Mouse (Mus musculus): ENCODE measurements around the gene Ppfibp2.
A peak's percentile ranks its signal among the peaks of the same experiment; 100 is the strongest.

Gene Ppfibp2

GRCm38 (mm10) chr7:107702461-107703380, 107.7 kb downstream of the Ppfibp2 start:
- DNase-seq (ENCODE audit: low read depth): peak; percentile 3

- peak; percentile 1 for DNase-seq (ENCODE audit: low read depth)
Observed at GRCm38 (mm10) chr7:107705941-107706340, 110.9 kb downstream of the Ppfibp2 start.

GRCm38 (mm10) chr7:107707650-107708049, 112.6 kb downstream of the Ppfibp2 start:
- DNase-seq (ENCODE audit: low read depth): no peak

- DNase-seq (ENCODE audit: low read depth): peak; percentile 3
Observed at GRCm38 (mm10) chr7:107708491-107709112, 113.6 kb downstream of the Ppfibp2 start.

- DNase-seq (ENCODE audit: low read depth): no peak
Observed at GRCm38 (mm10) chr7:107712743-107713142, 117.7 kb downstream of the Ppfibp2 start.

GRCm38 (mm10) chr7:107714067-107714466, 119.1 kb downstream of the Ppfibp2 start:
- DNase-seq (ENCODE audit: low read depth): no peak

GRCm38 (mm10) chr7:107720771-107721170, 125.8 kb downstream of the Ppfibp2 start:
- DNase-seq (ENCODE audit: low read depth): no peak

GRCm38 (mm10) chr7:107722536-107722935, 127.5 kb downstream of the Ppfibp2 start:
- no peak for DNase-seq (ENCODE audit: low read depth)

GRCm38 (mm10) chr7:107727538-107727937, 132.5 kb downstream of the Ppfibp2 start:
- DNase-seq (ENCODE audit: low read depth): no peak

- DNase-seq (ENCODE audit: low read depth): no peak
Observed at GRCm38 (mm10) chr7:107730587-107730986, 135.6 kb downstream of the Ppfibp2 start.

GRCm38 (mm10) chr7:107733162-107733561, 138.2 kb downstream of the Ppfibp2 start:
- no peak for DNase-seq (ENCODE audit: low read depth)

- DNase-seq (ENCODE audit: low read depth): no peak
Observed at GRCm38 (mm10) chr7:107738726-107739125, 143.7 kb downstream of the Ppfibp2 start.

- DNase-seq (ENCODE audit: low read depth): no peak
Observed at GRCm38 (mm10) chr7:107742963-107743465, 148.0 kb downstream of the Ppfibp2 start.

GRCm38 (mm10) chr7:107744454-107744853, 149.4 kb downstream of the Ppfibp2 start:
- DNase-seq (ENCODE audit: low read depth): no peak

GRCm38 (mm10) chr7:107745111-107745510, 150.1 kb downstream of the Ppfibp2 start:
- DNase-seq (ENCODE audit: low read depth): no peak

GRCm38 (mm10) chr7:107746036-107746435, 151.0 kb downstream of the Ppfibp2 start:
- DNase-seq (ENCODE audit: low read depth): no peak

GRCm38 (mm10) chr7:107747476-107747875, 152.5 kb downstream of the Ppfibp2 start:
- DNase-seq (ENCODE audit: low read depth): no peak

- peak; percentile 14 for DNase-seq (ENCODE audit: low read depth)
Observed at GRCm38 (mm10) chr7:107747954-107748353, 152.9 kb downstream of the Ppfibp2 start.

GRCm38 (mm10) chr7:107749270-107749669, 154.3 kb downstream of the Ppfibp2 start:
- peak; percentile 53 for DNase-seq (ENCODE audit: low read depth)

GRCm38 (mm10) chr7:107749721-107750120, 154.7 kb downstream of the Ppfibp2 start:
- no peak for DNase-seq (ENCODE audit: low read depth)

GRCm38 (mm10) chr7:107752031-107752520, 157.1 kb downstream of the Ppfibp2 start:
- no peak for DNase-seq (ENCODE audit: low read depth)

GRCm38 (mm10) chr7:107755905-107756304, 160.9 kb downstream of the Ppfibp2 start:
- DNase-seq (ENCODE audit: low read depth): no peak

- no peak for DNase-seq (ENCODE audit: low read depth)
Observed at GRCm38 (mm10) chr7:107756748-107757147, 161.7 kb downstream of the Ppfibp2 start.
